Mouse (Mus musculus): Measurements from ENCODE around the gene Fthl17c.
"Not testable (repeated sequence)": the region's sequence is repeated elsewhere in the genome, so short reads cannot be mapped to it uniquely, and the experiment has no call there.

Fthl17c gene

GRCm38 (mm10) chrX:8976459-8976858 lies at the start of gene Fthl17c:
TSS of gene Fthl17c (minus strand) at chrX:8976559.
- DNase-seq: not testable (repeated sequence)

GRCm38 (mm10) chrX:9019481-9019880 lies 43.1 kb upstream of the Fthl17c start:
- DNase-seq: no peak

- DNase-seq: no peak
These were observed 39.7 kb upstream of the Fthl17c start for GRCm38 (mm10) chrX:9016079-9016478.

GRCm38 (mm10) chrX:8986655-8987054 lies 10.3 kb upstream of the Fthl17c start, which contains the start of gene Fthl17d:
TSS of gene Fthl17d (minus strand) at chrX:8986755.
- not testable (repeated sequence) for DNase-seq

GRCm38 (mm10) chrX:8964618-8965017 lies 11.7 kb downstream of the Fthl17c start:
- DNase-seq: not testable (repeated sequence)

- not testable (repeated sequence) for DNase-seq
These were observed 13.5 kb downstream of the Fthl17c start, which contains the start of gene Fthl17b for GRCm38 (mm10) chrX:8962875-8963274. TSS of gene Fthl17b (minus strand) at chrX:8962975.

GRCm38 (mm10) chrX:8948130-8948805 lies 28.1 kb downstream of the Fthl17c start:
- peak; percentile 94 for DNase-seq

GRCm38 (mm10) chrX:8944041-8944440 lies 32.3 kb downstream of the Fthl17c start:
- DNase-seq: no peak

- no peak for DNase-seq
These were observed 49.1 kb downstream of the Fthl17c start for GRCm38 (mm10) chrX:8927308-8927707.
